Mouse (Mus musculus): ENCODE measurements around the gene Snap25.

Snap25 gene

DNA sequence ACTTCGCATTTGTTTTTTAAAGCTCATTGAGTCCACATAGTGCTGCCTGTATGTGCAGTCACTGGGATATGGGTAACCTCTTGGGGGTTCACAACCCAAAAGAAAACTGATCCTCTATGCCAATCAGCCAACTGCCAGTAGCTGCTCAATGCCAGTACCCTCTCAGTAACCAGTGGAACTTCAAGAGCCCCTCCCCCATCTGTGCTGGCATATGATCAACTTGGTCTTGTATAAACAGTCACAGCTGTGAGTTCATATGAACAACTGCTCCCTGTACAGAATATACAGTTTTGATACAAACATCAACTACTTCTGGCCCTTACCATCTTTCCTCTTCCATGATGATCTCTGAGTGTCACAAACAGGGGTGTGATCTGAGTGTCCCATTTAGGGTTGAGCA is 98.1 kb downstream of the Snap25 start:
- DNase-seq (ENCODE audit: low spot score) = no peak

DNA sequence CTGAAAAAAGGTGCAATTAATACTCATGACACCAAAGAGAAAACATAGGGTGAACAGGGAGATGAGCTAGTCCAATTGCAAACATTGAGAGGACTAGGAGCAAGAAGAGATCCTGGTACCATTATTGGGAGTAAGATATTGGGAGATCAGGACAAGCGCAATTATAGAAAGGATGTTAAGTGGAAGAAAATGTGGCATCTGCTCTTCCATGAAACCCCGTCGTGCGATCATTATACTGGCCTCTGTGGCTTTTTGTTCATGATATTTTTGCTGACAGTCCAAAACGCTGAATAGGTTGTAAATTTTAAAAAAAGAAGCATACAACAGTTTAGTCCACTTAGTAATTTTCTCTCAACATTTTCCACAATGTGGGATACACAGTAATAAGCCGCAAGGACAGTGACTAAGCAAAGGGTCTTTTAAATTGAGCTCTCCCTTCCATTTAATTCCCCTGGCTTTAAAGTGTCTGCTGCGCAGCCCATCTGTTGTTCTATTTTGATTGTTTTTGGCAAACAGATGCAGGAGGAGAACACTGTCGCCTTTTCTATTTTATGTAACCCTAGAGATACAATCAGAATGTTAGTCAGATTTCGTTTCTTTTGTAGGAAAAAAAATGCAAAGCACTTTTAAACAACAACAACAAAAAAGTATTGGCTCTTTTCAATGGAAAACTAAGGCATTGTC is 103.6 kb downstream of the Snap25 start:
- no peak for DNase-seq (ENCODE audit: low spot score)

DNA sequence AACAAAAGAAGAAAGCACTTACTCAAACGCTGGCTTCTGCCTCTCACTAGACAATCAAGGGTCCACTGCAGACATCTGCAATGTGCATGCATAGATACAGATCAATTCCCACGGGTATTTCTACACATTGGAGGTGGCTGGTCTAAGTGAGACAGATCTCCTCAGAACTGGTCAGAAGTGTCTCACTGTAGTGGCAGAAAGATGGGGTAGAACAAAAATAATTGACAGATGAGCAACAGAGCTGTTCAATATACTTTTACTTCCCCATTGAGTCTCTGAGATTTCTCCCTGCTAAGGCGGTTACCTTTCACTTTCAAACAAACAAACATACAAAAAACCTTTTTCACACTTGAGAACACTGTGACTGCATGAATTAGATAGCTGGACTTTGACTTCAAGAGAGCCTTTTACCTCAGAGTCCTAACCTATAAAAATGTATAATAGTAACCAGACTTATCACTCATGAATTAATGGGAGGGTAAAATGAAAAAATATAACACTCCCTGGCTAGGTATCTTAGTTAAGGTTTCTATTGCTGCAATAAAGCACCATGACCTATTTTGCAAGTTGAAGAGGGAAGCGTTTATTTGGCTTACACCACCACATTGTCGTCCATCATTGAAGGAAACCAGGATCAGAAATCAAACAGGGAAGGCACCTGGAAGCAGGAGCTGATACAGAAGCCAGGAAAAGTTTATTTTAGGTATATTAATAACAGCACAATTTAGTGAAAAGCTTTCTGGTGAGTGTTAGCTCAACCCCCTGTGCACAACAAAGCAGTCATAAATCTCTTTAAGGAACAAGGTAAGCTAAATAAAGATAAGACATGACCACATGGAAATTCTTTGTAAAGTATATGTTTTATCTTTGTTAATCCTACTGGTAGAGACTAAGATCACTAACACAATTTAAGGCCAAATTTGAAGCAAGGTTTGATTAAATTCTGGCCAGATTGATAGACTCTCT is 110.8 kb downstream of the Snap25 start:
- DNase-seq (ENCODE audit: low spot score) = no peak

DNA sequence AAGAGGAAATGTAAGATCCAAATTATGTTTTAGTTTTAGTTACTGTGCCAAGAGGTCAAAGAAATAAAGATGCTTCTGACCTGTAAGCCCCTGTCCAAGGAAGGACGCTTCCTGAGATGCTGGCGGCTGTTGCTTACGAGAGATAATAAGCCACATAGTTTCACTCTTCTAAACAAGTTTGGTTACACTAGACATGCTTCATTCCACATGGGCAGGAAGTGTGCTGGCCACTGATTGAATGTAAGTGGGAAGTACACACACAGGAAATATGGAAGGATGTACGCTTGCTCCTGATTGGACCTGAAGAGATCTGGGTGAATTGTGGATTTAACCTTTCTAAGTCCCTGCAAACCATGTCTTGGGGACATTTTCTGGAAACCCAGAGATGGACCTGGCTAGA is 114.4 kb downstream of the Snap25 start:
- no peak for DNase-seq (ENCODE audit: low spot score)
